Mouse (Mus musculus) erythroblast, embryonic 14.5 days (primary cell): ENCODE data around the gene Pnma1.

Source experiments
- GATA1 ChIP-seq: IDR thresholded peaks from 2 replicates; pipeline ENCODE4 v1.6.1; 2012; ENCODE audit warnings: low read length, inconsistent platforms, mixed read lengths
- TAL1 ChIP-seq: IDR thresholded peaks from 3 replicates; pipeline ENCODE4 v1.6.1; 2012; ENCODE audit warnings: low read length, inconsistent platforms, mixed read lengths

DNA sequence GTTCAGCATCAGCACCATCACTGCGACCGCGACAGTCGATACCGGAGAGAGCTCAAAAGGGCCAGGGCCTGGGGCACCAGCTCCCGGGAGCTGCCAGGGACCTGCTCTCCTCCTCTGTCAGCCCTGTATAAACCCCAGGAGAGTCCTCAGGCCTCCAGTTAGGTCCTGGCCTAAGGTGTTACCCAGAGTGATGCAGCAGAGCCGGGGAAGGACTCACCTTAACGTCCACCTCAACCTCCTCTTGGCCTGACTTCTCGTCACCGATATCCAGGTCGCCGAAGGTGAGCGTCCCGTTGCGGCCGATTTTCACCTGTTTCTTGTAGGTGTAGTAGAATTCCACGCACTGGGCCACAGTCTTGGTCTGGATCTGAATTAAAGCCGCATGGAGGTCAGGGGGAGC, 7.9 kb upstream of the Pnma1 start:
- TF ChIP-seq TAL1 (no peak), GATA1 (no peak)
